Mouse (Mus musculus): ENCODE results near the gene 1700066M21Rik.

GRCm38 (mm10) chr1:57370451-57370850, 7.0 kb upstream of the 1700066M21Rik start:
- TF ChIP-seq CTCF (IDR thresholded peaks at IDR 0.05; ENCODE audit: control insufficient read depth, insufficient read depth, insufficient replicate concordance, low read depth, low read length) = no peak
- no peak for TF ChIP-seq POLR2A (IDR thresholded peaks at IDR 0.05; ENCODE audit: control insufficient read depth, low read depth, low read length)
